Mouse (Mus musculus): Measurements from ENCODE around the gene Arl4d. TPM values are rescaled to one million over a fixed set of nuclear protein-coding genes. Genes with fewer than 3 reads are reported as not detected.

The Arl4d gene
- total RNA-seq, 2 experiments from 2014 or later, result 10.6 to 16.0 TPM

DNA sequence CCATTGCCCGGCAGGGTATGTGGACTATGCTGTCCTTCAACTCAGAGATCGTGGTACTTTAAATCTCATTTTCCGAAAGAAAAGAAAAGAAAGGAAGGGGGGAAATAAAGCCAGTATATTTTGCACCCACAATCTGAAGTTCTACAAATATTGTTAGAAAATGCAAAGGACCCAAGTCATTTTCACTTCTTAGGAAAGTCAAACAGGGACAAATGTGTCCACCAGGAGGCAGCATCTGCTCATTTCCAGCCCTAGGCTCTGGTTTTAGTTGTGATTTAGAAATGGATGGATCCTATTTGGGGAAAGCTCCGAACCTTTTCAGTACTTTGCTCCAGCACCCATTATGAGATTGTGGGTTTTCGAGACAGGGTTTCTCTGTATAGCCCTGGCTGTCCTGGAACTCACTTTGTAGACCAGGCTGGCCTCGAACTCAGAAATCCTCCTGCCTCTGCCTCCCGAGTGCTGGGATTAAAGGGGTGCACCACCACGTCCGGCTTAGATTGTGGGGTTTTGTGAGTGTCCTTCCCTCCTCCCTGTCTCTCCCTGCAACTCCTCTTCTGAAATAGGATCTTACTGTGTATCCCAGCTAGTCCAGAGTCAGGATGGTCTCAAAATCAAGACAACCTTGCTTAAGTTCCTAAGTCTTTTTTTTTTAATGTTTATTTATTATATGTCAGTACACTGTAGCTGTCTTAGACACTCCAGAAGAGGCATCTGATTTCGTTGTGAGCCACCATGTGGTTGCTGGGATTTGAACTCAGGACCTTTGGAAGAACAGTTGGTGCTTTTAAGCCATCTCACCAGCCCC is 6.4 kb upstream of the Arl4d start:
- no peak overlapping the region for H3K4me3 ChIP-seq
- peak overlapping the region; percentile 43 for H3K27ac ChIP-seq
- peak; percentile 86 for TF ChIP-seq CTCF (conservative IDR thresholded peaks at IDR 0.05)
- peak; percentile 18 to 60 for DNase-seq (ENCODE audit: low spot score in 2 of 2)

DNA sequence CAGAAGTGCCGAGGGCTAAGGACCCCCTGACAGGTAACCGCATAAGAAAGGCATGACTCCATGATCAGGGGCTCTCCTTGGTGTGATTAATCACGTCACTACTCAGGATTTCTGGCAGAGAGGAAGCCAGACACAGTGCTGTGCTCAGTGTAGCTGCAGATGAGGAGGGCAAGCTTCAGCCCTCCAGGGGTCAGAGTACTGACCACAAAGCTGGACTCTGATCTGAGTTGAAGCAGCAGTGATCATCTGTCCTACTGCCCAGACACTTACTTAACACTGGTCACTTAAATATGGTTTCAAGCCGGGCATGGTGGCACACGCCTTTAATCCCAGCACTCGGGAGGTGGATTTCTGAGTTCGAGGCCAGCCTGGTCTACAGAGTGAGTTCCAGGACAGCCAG is 4.2 kb upstream of the Arl4d start:
- no peak for TF ChIP-seq CTCF (conservative IDR thresholded peaks at IDR 0.05)
- Histone ChIP-seq H3K4me3 (no peak overlapping the region), H3K27ac (no peak overlapping the region)
- DNase-seq (ENCODE audit: low spot score in 2 of 2), result no peak

DNA sequence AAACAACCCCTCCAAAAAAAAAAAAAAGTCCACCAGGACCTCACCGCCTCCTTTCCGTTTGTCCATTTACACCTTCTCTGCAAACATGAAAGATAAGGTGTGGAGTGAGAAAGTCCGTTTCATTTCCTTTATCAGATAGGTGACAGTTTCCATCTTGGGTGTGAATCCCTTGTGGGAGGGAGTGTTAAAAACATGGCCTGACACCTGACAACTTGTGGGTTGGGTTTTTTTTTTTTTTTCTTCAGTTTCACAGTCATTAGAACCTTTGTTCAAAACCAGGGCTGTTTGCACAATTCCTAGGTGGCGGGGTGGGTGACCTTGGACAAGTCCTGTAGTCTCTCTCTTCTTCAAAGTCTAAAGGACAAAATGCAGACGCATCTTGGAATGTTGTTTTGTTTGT is 3.6 kb upstream of the Arl4d start:
- no peak for TF ChIP-seq CTCF (conservative IDR thresholded peaks at IDR 0.05)
- Histone ChIP-seq H3K27ac (no peak overlapping the region), H3K4me3 (no peak overlapping the region)
- no peak for DNase-seq (ENCODE audit: low spot score in 2 of 2)

DNA sequence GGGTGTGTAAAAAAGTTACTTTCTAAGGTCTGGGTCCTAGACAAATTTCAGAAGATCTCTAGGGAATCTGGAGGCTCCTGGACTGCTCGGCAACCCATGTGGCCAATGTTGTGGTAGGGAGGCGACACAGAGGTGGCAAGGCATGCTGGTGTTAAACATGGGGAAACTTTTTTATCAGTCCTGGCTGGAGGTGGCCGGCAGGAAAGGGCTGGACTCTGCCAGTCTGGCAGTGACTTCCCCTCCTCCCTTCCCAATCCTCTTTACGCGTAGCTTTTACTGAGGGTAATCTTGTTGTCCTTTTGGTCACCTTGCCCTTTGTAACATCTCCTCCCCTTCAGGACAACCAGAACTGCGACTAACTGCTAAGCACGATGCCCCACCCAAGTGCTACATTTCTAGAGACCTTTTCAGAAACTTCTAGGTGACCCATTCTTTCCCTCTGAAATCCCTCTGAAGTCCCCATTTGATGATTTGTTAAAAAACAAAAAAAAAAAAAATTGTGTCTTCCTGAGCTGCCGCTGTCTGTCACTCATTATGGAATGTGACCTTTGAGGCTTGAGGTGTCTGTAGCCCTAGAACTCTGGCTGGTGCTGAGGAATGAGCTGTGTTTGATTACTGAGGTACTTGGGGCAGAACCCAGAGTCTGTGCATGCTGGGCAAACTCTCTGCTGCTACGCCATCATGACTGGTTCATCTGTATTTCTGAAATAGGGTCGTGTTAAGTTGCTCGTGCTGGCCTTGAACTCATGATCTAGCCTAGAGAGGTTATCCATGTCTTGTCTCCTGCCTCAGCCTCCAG is 1.9 kb upstream of the Arl4d start:
- Histone ChIP-seq H3K4me3 (no peak overlapping the region), H3K27ac (no peak overlapping the region)
- DNase-seq (ENCODE audit: low spot score in 2 of 2), result no peak
- TF ChIP-seq CTCF (conservative IDR thresholded peaks at IDR 0.05), result no peak

DNA sequence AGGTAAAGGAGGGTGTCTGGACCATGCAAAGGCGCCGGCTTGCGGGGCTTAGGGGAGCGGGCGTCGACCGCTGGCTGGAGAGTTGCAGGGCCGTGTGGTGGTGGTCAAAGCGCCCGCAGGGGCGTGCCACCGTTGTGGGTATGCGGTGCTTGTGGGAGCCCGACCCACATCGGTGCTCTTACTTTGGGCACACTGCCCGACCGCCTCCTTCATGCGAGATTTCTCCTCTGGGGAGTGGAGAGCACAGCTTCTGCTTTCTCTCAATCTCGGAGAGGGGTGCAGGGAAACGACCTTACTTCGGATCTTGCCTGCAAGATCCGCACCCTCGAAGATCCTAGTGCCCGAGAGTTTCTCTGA is 273 bp downstream of the Arl4d start:
- Histone ChIP-seq H3K4me3 (peak overlapping the region; percentile 84), H3K27ac (peak overlapping the region; percentile 86)
- no peak for TF ChIP-seq CTCF (conservative IDR thresholded peaks at IDR 0.05)
- DNase-seq (ENCODE audit: low spot score in 2 of 2), result no peak

DNA sequence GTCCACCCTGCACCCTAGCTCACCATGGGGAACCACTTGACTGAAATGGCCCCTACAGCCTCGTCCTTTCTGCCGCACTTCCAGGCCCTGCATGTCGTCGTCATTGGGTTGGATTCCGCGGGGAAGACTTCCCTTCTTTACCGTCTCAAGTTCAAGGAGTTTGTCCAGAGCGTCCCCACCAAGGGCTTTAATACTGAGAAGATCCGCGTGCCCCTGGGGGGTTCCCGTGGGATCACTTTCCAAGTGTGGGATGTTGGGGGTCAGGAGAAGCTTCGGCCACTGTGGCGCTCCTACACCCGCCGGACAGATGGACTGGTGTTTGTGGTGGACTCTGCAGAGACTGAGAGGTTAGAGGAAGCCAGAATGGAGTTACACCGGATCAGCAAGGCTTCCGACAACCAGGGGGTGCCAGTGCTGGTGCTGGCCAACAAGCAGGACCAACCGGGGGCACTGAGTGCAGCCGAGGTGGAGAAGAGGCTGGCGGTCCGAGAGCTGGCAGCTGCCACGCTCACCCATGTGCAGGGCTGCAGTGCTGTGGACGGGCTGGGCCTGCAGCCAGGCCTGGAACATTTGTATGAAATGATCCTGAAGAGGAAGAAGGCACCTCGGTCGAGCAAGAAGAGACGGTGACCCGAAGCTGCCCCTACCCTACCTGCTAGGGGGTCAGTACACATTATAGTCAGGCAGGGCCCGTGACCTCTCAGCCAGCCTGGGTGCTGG is 1.4 kb downstream of the Arl4d start:
- DNase-seq (ENCODE audit: low spot score in 2 of 2), result no peak
- Histone ChIP-seq H3K4me3 (peak overlapping the region; percentile 84), H3K27ac (peak overlapping the region; percentile 82)
- no peak; the same call in 1 of the 2 replicates for TF ChIP-seq CTCF (conservative IDR thresholded peaks at IDR 0.05)

DNA sequence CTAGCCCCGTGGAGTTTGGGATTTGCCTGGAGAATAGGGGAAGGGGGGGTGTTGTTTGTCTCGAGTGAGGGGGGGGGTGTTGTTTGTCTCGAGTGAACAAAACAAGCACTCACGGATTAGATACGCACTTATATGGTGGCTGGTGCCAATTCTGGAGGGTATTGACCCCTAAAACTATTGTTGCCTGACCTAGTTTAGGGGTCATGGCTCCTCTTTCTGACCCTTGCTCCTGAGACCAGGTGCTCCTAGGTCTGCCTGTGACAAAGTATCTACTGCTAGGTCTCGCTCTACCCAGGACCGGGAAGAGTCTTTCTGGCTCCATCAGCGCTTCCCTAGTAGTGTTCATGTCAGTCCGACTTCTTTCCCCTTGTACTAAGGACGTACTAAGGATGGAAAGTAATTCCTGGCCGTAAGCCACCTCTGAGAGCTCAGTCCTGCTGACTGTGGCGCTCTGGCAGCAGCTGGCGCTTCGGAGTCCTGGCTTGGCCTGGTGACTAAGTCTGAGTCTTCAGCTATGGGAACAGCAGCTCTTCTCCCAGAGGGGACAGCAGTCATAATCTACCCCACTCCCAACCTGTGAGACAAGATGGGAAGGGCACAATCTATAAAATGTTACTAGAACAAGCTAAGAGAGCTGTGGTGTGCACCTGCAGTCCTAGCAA is 2.7 kb downstream of the Arl4d start:
- Histone ChIP-seq H3K4me3 (peak overlapping the region; percentile 84), H3K27ac (peak overlapping the region; percentile 82)
- TF ChIP-seq CTCF (conservative IDR thresholded peaks at IDR 0.05), result no peak
- peak in 1 of 2 experiments; percentile 30 for DNase-seq (ENCODE audit: low spot score in 2 of 2)

DNA sequence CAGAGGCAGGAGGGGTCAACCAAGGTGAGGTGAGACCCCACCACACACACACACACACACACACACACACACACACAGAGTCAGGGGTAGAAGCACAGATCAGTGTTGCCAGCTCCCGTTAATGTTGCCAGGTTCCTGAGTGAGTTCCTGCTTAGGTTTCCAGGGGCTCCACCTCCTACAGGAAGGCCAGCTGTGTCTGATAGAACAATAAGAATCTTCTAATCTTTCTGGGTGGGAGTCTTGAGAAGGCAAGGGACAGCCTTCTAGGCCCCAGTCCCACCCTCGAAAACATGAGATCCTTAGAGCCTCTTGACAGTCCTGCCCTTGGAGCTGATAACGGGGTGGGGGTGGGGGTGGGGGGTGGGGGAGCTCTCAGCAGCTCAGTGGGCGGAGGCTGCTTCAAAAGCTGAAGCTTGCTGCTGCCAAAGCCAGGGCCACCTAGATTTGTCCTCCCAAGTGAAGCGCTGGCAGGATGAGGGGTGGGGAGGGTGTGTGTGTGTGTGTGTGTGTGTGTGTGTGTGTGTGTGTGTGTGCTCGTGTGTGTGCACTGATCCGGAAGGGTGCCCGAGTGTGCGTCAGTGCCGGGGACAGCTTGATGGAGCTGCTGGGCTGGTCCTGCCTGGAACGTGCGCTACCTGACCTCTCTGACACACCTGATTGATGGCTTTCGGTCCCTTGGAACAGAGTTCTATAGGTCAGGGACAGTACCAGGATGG is 3.4 kb downstream of the Arl4d start:
- H3K27ac ChIP-seq, result peak overlapping the region; percentile 84

DNA sequence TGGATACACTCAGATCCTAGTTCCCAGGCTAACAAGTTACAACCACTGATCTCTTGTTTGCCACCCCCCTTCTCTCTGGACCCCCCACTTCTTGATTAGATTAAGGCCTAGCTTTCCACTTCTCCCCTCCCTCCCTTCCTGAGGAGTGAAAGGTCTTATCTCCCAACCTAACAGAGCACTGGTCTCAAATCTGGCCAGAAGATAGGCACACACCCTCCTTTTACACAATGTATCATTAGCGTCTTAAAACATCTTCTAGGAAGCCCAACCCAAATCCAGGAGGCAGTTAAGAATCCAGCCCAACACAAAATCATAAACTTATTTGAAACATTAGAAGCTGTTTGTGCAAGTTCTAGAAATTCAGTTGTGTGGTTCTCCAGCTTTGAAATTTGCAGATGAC is 5.0 kb downstream of the Arl4d start:
- no peak overlapping the region for H3K4me3 ChIP-seq
- no peak for DNase-seq (ENCODE audit: low spot score in 2 of 2)
- no peak for TF ChIP-seq CTCF (conservative IDR thresholded peaks at IDR 0.05)
- no peak overlapping the region for H3K27ac ChIP-seq

More for the DNA sequence above, 3.4 kb downstream of the Arl4d start:
- DNase-seq (ENCODE audit: low spot score in 2 of 2), result no peak
- TF ChIP-seq CTCF (conservative IDR thresholded peaks at IDR 0.05), result no peak
- H3K4me3 ChIP-seq, result peak overlapping the region; percentile 24; the same call in 1 of the 2 replicates

DNA sequence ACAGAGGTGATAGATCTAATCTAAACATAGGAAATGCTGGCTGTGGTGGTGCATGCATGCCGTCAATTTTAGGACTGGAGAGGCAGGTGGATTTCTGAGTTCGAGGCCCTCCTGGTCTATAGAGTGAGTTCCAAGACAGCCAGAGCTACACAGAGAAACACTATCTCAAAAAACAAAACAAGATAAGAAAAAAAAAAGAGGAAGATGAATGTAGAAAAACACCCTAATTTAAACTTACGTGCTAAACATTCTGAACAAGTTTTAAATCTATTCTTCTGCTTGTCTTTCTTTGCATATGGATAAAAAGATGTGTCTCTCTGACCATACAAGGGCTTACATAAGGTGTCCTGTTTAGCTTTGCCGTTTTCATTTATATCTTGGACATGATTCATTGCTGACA is 5.9 kb downstream of the Arl4d start:
- H3K27ac ChIP-seq, result no peak overlapping the region
- DNase-seq (ENCODE audit: low spot score in 2 of 2), result no peak

DNA sequence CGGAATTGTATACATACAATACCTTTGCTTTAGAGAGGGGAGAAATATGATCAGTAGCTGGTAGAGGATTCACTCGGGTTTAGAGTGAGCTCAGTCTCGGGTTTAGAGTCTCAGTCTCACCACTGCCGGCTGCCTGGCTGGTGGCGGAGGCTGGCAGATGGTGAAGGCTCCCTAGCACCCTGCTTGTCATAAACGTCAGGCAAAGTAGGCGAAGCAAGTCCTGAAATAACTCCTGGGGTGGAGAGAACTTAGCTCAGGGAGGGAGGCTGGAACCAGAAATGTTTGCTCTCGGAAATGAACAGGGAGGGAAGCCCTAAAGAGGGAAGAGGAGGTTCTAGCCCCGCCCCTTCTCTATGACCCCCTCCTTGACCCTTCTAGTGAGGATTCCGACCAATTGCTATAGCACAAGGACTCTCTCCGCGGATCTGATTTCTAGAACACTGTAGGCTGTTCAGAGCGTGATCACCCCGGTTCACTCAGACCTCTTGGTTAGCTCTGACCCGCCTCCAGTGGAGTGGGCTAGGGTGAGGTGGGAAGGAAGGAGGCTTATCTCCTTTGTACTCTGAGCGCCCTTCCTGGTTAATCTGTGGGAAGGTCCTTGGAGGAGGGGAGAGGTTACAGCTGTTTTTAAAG is 7.8 kb downstream of the Arl4d start:
- peak; percentile 70 to 77 for DNase-seq (ENCODE audit: low spot score in 2 of 2)
- Histone ChIP-seq H3K4me3 (no peak overlapping the region; the same call in 1 of the 2 replicates), H3K27ac (peak overlapping the region; percentile 78)
- no peak for TF ChIP-seq CTCF (conservative IDR thresholded peaks at IDR 0.05)

More for the DNA sequence above, 5.9 kb downstream of the Arl4d start:
- no peak overlapping the region for H3K4me3 ChIP-seq
- TF ChIP-seq CTCF (conservative IDR thresholded peaks at IDR 0.05), result no peak

All from layer of hippocampus, adult 2 months (tissue).